Mouse (Mus musculus): ENCODE data around the gene Tkfc.

DNA sequence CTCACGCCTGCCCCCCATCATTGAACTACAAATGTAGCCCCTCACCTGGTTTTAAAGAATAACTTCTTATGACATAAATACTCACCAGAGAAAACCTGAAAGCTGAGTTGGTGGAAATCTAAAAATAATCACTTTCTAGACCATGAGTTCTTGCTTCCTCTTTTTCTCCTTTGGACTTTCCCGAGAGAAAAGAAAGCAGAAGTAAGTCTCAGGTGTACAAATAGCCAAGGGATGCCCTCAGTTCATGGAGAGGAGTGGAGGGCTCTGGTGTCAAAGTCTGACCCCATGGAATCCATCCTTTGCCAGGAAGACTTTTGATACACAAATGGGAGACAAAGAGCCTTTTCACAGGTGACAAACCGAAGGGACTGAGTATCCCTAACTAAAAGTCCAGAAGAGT, 24.7 kb downstream of the Tkfc start:
- TF ChIP-seq EP300 (IDR thresholded peaks at IDR 0.05; ENCODE audit: insufficient read depth, low read depth, low read length) = no peak
- TF ChIP-seq POLR2A (IDR thresholded peaks at IDR 0.05; ENCODE audit: insufficient read depth, low read length) = no peak
- TF ChIP-seq CTCF (IDR thresholded peaks at IDR 0.05; ENCODE audit: low read depth, low read length) = no peak
